Mouse (Mus musculus): ENCODE data around the gene 4931406C07Rik. TPM values are rescaled to one million over a fixed set of nuclear protein-coding genes. Genes with fewer than 3 reads are reported as not detected.

The 4931406C07Rik gene
- polyA plus RNA-seq, 1 experiment from 2014 or later = 12.4 TPM

DNA sequence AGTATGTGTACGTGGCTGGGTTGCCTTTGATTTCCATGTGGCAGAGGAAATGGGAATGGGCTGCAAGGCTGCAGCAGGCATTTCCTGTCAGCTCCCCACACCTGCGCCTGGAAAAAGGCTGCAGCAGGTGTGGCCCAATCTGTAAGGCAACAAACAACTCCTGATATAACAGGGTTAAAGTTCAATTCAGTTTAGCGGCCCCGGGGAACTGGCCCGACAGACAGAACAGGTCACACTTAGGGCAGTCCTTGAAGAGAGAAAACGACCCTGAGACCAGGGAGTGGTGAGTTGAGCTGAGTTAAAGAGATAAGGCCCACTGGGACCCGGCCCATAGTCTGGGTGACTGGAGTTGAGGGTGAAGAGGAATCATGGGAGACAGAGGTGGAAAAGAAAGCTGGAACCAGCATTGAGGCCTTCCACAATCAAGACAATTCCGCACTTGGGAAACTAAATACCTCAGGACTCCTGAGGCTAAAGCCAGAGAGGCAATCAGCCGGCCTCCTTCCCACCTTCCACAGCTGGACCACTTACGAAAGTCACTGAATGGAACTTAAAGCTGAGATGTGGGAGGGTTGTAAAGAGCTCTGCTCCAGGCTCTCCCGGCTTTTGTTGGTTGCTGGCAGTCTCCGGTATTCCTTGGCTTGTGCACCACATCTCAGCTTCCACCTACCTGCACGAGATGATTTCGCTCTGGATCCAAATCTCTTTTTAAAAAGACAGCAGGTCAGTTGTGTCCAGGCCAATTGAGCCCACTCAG, 60.8 kb downstream of the 4931406C07Rik start:
- no peaks in the 10 kb centered on the region for H3K27me3 ChIP-seq
- no peak overlapping the region for H3K27ac ChIP-seq
- no peaks in the 10 kb centered on the region for H3K9me3 ChIP-seq (replicated peaks)
- 79% methylated on average over 14 of the region's 14 CpGs for WGBS
- H3K4me3 ChIP-seq = no peak overlapping the region
- H3K36me3 ChIP-seq = no peaks in the 10 kb centered on the region
- no peaks in the 10 kb centered on the region for H3K4me1 ChIP-seq
- no peak overlapping the region for H3K9ac ChIP-seq
- H3K4me2 ChIP-seq (replicated peaks) = no peak overlapping the region
- ATAC-seq (ENCODE audit: low FRiP score) = no peak

DNA sequence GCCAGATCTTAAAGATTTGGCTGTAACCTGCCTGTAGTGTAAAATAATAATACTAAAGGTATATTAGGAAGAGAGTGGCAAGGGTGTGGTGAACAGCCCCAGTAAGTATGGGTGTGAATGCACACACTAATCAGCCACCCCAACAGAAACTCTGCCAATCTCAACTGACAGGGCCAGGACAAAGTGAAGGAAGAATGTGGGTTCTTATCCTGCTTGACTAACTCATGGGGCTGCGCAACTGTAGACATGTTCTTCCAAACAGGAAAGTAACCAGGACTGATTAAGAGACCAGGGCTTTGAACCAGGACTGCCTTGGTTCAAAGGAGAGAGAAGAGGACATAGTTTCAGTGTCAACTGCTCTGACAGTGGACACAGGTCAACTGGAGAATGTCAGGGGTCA, 64.1 kb downstream of the 4931406C07Rik start:
- Histone ChIP-seq H3K9ac (no peak overlapping the region), H3K4me2 (replicated peaks) (no peak overlapping the region), H3K27ac (no peak overlapping the region), H3K9me3 (replicated peaks) (no peaks in the 10 kb centered on the region), H3K4me3 (no peak overlapping the region), H3K27me3 (peaks cover 8% of the 10 kb centered on the region), H3K4me1 (peaks cover 14% of the 10 kb centered on the region), H3K36me3 (no peaks in the 10 kb centered on the region)
- 86% methylated on average over 1 of the region's 1 CpGs for WGBS
- no peak for ATAC-seq (ENCODE audit: low FRiP score)

GRCm38 (mm10) chr9:15241596-15241939, 64.7 kb downstream of the 4931406C07Rik start:
- H3K9ac ChIP-seq = no peak overlapping the region
- H3K9me3 ChIP-seq (replicated peaks) = no peaks in the 10 kb centered on the region
- H3K4me3 ChIP-seq = no peak overlapping the region
- WGBS = 52% methylated on average over 9 of the region's 9 CpGs
- peaks cover 8% of the 10 kb centered on the region for H3K27me3 ChIP-seq
- H3K36me3 ChIP-seq = no peaks in the 10 kb centered on the region
- peaks cover 14% of the 10 kb centered on the region for H3K4me1 ChIP-seq
- no peak overlapping the region for H3K4me2 ChIP-seq (replicated peaks)
- H3K27ac ChIP-seq = no peak overlapping the region
- ATAC-seq (ENCODE audit: low FRiP score) = no peak

DNA sequence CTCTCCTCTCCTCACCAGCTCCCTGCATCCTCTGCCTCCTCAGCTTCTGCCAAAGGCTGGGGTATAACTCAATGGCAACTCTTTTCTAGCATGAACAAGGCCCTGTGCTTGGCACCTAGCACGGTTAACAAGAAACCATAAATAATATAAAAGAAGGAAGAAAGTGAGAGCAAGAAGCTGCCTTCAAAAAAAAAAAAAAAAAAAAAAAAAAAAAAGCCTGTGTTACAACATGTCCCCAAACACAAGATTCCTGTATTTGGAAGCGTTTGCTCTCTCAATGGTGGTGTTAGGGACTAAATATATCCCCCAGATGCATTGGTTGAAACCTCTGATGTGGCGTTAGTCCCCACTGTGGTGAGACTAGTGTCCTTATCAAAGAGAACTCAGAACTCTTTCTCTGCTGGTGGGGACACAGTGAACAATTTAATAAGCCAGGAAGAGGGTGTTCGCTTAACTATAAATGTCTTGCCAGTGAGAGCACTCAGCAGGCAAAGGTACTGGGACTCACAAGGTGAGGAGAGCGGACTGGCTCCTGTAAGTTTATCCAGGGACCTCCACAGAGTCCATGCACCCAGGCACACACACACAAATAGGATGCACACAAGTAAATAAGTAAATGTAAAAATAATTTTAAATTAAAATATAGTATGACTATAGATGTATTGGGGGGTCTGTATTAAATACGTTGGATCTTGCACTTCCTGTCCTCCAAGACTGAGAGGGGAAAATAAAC, 65.2 kb downstream of the 4931406C07Rik start:
- WGBS = 79% methylated on average over 6 of the region's 6 CpGs
- Histone ChIP-seq H3K27me3 (peaks cover 8% of the 10 kb centered on the region), H3K4me1 (peaks cover 14% of the 10 kb centered on the region), H3K36me3 (no peaks in the 10 kb centered on the region), H3K9me3 (replicated peaks) (no peaks in the 10 kb centered on the region), H3K4me3 (no peak overlapping the region), H3K27ac (no peak overlapping the region), H3K4me2 (replicated peaks) (no peak overlapping the region), H3K9ac (no peak overlapping the region)
- ATAC-seq (ENCODE audit: low FRiP score) = no peak

DNA sequence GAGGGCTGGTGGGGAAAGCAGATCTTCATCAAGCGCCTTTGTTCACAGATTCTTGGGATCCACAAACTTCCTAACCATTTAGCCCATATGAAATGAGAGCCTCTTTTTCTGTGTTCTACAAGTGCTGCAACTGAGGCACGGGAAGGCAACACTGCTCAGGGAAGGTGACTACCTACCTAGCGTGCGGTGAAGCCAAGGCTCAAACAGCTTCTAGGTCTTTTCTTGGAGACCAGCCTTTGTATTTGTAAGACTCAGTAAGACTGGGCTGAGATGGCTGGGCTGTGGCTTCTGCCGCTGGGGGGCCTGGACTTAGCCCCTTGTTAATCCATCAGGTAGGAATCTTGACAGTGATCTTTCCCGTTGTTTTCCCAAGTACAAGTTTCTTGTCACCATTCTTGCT, 66.2 kb downstream of the 4931406C07Rik start:
- no peak overlapping the region for H3K4me3 ChIP-seq
- H3K9me3 ChIP-seq (replicated peaks) = no peaks in the 10 kb centered on the region
- no peak overlapping the region for H3K27ac ChIP-seq
- 91% methylated on average over 6 of the region's 6 CpGs for WGBS
- no peaks in the 10 kb centered on the region for H3K36me3 ChIP-seq
- H3K9ac ChIP-seq = no peak overlapping the region
- H3K4me2 ChIP-seq (replicated peaks) = 0 out of 2 replicates have a peak overlapping the region, but pooled peaks have one; percentile 82
- H3K27me3 ChIP-seq = peaks cover 8% of the 10 kb centered on the region
- ATAC-seq (ENCODE audit: low FRiP score) = no peak
- peaks cover 14% of the 10 kb centered on the region for H3K4me1 ChIP-seq

DNA sequence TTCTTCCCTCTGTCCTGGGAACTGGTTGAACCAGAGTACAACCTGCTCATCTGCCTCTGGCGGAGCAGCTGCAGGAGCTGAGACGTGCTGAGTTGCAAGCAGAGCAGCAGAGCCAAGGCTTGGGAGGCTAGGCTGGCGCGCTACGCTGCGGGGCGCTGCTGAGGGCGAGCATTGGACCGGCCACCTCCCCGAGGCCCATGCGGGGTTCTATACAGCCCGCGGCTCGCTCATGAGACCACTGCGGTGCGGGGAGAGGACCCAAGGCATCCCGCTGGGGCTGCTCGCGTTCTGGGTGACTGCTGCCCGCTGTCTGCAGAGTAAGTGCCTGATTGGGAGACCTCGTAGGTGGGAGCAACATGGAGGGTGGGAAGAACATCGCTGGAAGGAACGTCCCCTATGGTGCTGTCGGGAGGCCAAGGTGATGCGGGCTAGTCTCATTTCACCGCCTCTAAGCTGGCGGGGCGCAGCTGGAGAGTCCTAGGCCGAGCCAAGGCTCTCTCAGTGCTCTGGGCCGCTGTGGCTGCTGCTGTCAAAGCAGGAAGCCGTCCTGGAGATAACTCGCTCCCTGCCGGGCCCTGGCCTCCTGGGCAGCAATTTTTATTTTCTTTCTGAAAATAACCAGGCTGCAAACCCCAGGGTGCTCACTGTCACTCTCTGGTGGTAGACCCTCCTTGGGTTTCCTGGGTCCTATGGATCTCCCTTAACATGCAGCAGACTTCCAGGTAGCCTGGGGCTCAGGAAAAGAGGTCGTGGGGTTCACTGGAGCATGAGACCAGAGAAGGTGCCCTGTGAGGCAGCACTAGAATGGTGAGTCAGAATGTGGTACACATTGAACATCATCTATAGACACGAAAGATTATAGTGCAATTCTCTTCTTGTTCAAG, 67.0 kb downstream of the 4931406C07Rik start, which contains the start of gene Vstm5:
Gene Vstm5 (plus strand): TSS at position 4 of the 884 bp plus-strand sequence.
- ATAC-seq (ENCODE audit: low FRiP score) = peak; percentile 92
- H3K36me3 ChIP-seq = no peaks in the 10 kb centered on the region
- peak within 1 kb of the TSS; percentile 46 for H3K4me3 ChIP-seq
- peak within 1 kb of the TSS; percentile 66 for H3K27ac ChIP-seq
- 6% methylated on average over 35 of the region's 35 CpGs for WGBS
- peak within 1 kb of the TSS; percentile 67 for H3K9ac ChIP-seq
- peak within 1 kb of the TSS; percentile 82 for H3K4me2 ChIP-seq (replicated peaks)
- H3K9me3 ChIP-seq (replicated peaks) = no peaks in the 10 kb centered on the region
- H3K4me1 ChIP-seq = peaks cover 14% of the 10 kb centered on the region
- H3K27me3 ChIP-seq = peaks cover 8% of the 10 kb centered on the region

GRCm38 (mm10) chr9:15238297-15238990, 67.8 kb downstream of the 4931406C07Rik start:
- 78% methylated on average over 16 of the region's 16 CpGs for WGBS
- Histone ChIP-seq H3K27me3 (peaks cover 8% of the 10 kb centered on the region), H3K4me3 (peak overlapping the region; percentile 46), H3K4me2 (replicated peaks) (peak overlapping the region; percentile 82), H3K4me1 (peaks cover 14% of the 10 kb centered on the region), H3K9me3 (replicated peaks) (no peaks in the 10 kb centered on the region), H3K9ac (peak overlapping the region; percentile 67), H3K36me3 (no peaks in the 10 kb centered on the region), H3K27ac (no peak overlapping the region)
- peak; percentile 46 for ATAC-seq (ENCODE audit: low FRiP score)

- no peak for ATAC-seq (ENCODE audit: low FRiP score)
- H3K9me3 ChIP-seq (replicated peaks) = no peaks in the 10 kb centered on the region
- no peak overlapping the region for H3K4me3 ChIP-seq
- peaks cover 8% of the 10 kb centered on the region for H3K27me3 ChIP-seq
- no peaks in the 10 kb centered on the region for H3K36me3 ChIP-seq
- no peak overlapping the region for H3K27ac ChIP-seq
- no peak overlapping the region for H3K4me2 ChIP-seq (replicated peaks)
- peaks cover 14% of the 10 kb centered on the region for H3K4me1 ChIP-seq
- H3K9ac ChIP-seq = no peak overlapping the region
- 56% methylated on average over 14 of the region's 14 CpGs for WGBS
Observed at GRCm38 (mm10) chr9:15237516-15238296, 68.5 kb downstream of the 4931406C07Rik start.

DNA sequence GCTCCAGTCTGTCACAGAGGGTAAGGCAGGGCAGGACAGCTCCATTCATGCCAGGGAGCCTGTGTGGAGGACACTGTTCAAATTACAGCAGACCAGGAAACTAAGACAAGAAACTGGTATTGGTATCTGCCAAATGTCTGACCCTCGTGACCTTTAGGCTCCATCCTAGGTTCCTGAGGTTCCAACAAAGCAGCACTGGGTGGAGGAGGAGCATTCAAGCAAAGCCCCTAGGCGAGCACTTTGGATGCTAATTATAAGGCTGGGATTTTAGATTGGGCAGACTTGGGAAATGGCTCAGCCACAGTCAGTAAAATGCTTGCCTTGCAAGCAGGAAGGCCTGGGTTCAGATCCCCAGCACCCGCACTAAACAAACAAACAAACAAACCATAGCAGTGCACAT, 70.3 kb downstream of the 4931406C07Rik start:
- no peaks in the 10 kb centered on the region for H3K9me3 ChIP-seq (replicated peaks)
- peaks cover 14% of the 10 kb centered on the region for H3K4me1 ChIP-seq
- H3K9ac ChIP-seq = no peak overlapping the region
- no peak overlapping the region for H3K27ac ChIP-seq
- WGBS = 74% methylated on average over 3 of the region's 3 CpGs
- H3K4me2 ChIP-seq (replicated peaks) = no peak overlapping the region
- no peak for ATAC-seq (ENCODE audit: low FRiP score)
- peaks cover 8% of the 10 kb centered on the region for H3K27me3 ChIP-seq
- H3K36me3 ChIP-seq = no peaks in the 10 kb centered on the region
- H3K4me3 ChIP-seq = no peak overlapping the region

- WGBS = 86% methylated on average over 1 of the region's 1 CpGs
- H3K36me3 ChIP-seq = no peaks in the 10 kb centered on the region
- ATAC-seq (ENCODE audit: low FRiP score) = no peak
- H3K4me2 ChIP-seq (replicated peaks) = no peak overlapping the region
- no peaks in the 10 kb centered on the region for H3K9me3 ChIP-seq (replicated peaks)
- H3K27me3 ChIP-seq = peaks cover 4% of the 10 kb centered on the region
- H3K9ac ChIP-seq = no peak overlapping the region
- H3K4me3 ChIP-seq = no peak overlapping the region
- peaks cover 4% of the 10 kb centered on the region for H3K4me1 ChIP-seq
- H3K27ac ChIP-seq = no peak overlapping the region
Observed at GRCm38 (mm10) chr9:15233604-15234003, 72.6 kb downstream of the 4931406C07Rik start.

All from hindbrain, embryonic 12.5 days (tissue).